Mouse (Mus musculus): ENCODE measurements at regions not wholly inside any gene's neighbourhood (a gene's known extent, or its start where the extent isn't known, plus 50 kb on each side); places are given as distances from the start of the nearest gene placed in this dataset.

GRCm38 (mm10) chr5:91678727-91679126, 161.3 kb downstream of the Parm1 start:
- TF ChIP-seq CTCF (IDR thresholded peaks at IDR 0.05; ENCODE audit: low read depth) (no peak), EP300 (IDR thresholded peaks at IDR 0.05; ENCODE audit: low read depth) (no peak)
